Mouse (Mus musculus) granulocyte monocyte progenitor cell, adult 5-6 weeks (primary cell): ENCODE measurements at regions not wholly inside any gene's neighbourhood (a gene's known extent, or its start where the extent isn't known, plus 50 kb on each side); places are given as distances from the start of the nearest gene placed in this dataset.

ENCODE experiments used
- ATAC-seq: replicated peaks from 2 replicates; pipeline ENCODE4 v1.8.0; 2016; ENCODE audit warnings: mild to moderate bottlenecking, moderate TSS enrichment, inconsistent platforms; ENCODE audit not compliant: poor library complexity, severe bottlenecking

DNA sequence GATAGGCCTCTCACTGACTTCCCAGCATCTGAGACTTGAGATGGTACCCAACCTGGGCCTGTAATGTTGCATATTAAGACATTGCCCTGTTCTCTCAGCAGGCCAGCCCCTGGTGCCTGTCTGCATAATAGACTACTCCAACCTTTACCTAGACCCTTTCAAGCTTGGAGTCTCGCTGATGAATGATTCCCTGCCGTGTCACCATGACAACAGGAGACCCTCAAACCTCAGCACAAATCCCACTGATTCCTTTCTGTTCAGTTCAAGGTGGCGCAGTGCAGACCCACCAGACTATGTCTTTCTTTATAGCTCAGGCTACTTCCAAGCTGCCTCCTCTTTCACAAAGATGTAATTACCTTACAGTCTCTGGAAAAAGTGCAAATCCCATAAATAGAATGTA is 172.0 kb downstream of the Dcdc2c start:
- ATAC-seq = no peak

DNA sequence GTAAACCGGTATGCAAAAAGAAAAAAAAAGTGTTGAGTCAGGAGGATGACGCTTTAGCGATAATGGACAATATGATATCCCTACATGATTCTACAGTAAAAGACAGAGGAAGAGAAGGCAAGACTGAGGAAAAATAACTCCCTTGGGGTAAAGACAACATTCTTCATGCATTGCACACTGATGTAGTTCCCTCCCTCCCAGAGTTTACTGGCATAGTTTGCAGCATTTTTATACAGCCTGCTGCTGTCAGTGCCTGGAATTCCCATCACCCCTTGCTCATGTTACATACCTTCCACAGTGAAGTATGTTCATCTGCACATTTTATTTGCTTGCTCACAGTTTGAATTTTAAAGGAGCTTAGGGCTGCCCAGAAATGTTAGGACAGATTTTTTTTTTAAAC is 174.2 kb downstream of the Dcdc2c start:
- no peak for ATAC-seq

DNA sequence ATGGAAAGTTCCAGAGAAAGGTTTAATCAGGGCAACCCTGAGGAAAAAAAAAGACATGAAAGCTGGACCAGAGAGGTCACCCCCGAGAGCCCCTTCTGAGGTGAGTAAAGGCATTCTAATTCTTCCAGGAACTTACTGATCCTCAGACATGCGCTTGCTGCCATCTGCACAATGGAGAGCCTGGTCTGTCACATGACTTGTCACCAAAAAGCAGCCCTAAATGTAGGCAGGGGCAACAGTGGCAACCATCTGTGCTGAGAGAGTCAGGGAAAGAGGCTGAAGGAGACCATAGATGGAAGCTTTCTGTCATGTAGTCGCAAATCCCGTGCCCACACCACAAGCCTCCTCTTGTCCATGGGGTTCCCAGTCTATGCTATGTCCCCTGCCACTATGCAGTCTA is 174.8 kb downstream of the Dcdc2c start:
- ATAC-seq = no peak

DNA sequence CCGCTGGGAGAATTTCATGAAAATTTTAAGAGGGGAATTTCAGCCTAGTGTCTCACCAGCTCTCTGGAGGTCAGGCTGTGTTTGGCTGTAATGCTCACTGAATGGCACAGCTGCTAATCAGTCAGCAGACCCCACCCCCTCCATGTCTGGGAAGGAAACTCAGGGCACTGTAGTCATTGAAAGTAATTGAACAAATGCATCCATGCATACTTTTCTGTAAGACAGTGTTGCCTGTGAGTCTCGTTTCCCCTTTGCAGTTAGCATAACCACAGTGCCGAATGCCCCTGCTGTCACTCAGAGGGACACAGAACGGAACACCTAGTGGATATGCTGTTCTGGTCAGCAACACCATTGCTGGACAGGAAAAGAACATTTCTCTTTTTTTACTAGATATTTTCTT is 175.4 kb downstream of the Dcdc2c start:
- ATAC-seq = no peak

DNA sequence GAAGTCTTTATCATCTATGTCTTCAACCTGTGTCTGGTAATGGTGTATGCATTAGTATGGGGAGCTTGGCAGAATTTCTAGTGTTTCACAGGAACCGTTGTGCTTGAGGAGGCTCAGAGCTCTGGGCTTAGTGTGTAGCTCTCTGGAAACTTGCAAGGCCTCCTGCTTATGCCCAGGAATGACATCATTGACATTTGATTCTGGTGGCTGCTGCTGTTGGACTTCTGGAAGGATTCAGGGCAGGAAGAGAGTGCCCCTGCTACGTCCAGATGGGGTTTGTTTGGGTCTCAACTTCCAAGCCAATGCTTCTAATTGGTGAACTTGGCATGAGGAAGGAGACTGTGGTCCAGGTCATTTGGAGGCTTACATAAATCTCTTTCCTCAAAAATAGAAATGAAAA is 186.9 kb downstream of the Dcdc2c start:
- ATAC-seq = no peak

DNA sequence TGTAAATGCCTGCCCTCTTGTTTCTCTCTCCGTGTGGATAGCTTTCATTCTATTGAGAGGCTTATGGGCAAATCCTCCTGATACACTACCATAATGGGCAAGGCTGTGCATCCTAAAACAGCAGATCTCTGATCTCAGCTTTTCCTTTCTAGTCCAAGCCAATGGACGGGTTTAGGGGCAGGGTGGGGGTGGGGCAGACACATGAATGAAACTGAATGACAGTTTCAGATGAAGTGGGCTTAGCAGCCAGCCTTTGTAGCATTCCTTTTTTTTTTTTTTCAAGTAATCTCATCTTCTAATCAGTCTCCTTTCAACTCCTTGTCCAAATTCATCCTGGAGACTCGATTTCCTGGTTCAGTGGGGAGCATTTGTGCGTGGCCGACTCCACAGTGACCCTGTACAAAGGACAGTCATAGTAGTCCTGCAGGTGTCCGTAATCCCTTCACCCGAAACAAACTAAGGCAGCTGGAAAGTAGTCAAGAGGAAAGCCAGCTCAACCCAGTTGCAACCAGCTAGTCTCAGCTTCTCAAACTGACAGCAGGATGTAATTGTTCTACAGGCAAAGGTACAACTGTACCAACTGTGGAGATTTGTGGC is 193.4 kb downstream of the Dcdc2c start:
- no peak for ATAC-seq

DNA sequence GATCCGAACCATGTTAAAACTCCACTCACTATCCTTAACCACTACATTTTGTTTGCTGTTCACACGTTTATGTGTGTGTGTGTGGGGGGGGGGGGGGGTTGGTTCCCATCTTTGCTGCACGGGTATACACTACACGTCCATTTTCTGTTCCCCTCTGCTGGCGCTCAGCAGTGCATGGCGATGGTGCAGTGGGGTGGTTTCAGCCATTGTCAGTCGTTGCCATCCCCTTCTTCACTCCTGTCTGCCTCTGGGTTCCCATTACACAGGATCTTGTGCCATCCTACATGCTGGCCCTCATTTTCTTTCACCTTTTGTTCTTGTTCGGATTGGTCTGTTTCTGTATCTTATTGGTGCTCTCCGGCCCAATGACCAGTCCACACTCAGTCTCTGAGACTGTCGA is 194.4 kb downstream of the Dcdc2c start:
- no peak for ATAC-seq

DNA sequence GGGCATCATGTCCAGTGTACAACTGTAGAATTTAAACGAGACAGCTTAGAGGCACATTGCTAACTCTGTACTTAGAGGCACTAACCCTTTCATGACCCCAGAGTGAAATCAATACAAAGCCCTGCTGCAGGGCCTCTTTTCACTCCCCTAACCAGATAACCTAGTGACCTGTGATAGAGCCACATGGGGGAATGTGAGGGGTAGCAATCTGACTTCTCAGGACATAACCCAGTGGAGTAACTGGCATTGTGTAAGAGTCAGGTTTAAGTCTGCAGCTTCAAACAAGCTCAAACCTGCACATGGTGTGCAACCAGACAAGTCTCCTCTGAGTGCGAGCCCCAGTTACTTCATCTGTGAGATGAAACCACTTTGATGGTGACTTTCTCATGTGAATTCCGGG is 199.1 kb downstream of the Dcdc2c start:
- ATAC-seq = no peak

DNA sequence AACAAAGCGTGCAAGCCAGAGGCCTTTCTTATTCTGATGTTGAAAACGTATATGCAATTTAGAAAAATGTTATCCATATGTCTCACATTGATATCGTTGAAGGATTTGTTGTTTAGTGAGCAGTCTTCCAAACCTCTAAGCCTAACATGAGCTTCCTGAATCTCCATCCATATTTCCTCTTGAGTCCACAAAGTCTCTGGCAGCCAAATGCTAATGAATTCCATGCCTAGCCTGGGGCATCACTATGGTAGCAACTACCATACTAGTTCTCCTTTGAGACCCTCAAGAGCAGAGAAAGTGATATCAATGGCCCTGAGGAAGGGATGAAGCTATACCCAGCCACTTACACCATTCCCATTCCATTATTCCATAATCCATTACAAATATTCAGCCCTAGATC is 199.6 kb downstream of the Dcdc2c start:
- no peak for ATAC-seq

DNA sequence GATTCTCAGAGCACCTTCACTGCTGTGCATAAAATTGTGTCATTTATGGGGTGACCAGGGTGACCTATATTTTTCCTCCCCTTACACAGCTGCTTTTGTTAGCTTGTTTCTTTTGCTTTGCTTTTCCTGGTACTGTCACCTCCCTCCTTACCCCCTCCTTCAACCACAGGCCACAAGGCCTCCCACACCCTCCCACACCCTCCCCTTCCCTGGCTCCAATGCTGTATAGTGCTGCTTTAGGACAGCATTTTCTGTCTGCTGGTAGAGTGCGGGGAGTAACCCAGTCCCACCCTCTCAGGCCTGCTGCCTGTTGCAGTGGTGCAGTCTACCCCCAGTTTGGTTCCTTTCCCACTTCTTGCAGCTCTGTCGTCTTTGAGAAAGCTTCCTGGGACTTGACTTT is 209.5 kb downstream of the Dcdc2c start:
- ATAC-seq = no peak

DNA sequence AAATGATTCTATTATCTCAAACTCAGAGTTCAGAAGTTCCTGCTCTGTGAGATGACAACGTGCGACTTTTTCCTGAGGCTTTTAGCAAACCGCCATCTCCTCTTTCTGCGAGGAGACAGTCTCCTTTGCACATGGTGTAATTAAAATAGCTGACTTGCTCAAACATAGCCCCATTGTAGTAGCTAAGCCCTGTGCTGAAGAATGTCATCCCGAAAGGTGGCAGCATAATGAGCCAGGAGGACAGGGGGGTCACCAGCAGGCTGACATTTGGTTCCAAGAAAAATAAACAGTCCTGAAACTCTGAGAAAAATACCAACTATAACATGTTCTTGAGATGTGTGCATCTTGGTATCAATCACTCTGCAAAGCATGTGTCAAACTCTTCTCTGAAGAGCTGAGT is 219.6 kb downstream of the Dcdc2c start:
- ATAC-seq = no peak

DNA sequence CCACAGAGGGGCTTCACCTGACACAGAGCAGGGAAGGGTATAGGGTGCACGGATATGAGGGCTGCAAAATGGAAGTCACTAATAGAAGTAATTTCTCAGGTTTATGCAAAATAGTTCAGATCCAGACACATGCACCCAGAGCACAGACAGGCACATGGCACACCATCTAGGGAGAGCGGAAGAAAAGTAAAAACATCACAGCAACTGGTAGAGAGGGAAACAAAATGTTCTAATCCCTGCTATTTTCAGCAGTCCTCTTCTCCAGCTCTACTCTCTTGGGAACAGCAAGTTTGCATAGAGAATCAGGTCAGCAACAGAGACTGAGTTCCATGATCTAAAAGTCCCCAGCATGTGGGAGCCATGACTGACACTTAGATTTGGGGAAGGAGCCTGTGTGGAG is 220.4 kb downstream of the Dcdc2c start:
- ATAC-seq = no peak

DNA sequence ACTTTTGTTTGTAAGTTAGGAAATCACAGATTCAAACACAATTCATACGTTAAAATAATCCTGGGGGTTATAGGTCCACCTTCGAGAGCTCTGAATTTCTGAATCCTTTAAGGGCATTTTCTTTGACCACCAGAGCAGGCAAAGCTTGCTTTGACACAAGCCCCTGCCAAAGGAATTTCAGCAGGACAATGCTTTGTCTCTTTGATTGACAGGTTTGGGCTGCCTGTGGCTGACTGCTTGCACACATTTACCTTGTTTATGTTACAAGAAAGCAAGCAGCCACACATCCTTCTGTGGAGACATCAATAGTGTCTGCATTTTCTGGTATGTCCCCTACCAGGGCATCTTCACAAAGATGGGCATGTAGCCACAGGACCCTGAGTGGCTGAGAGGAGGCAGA is 228.5 kb downstream of the Dcdc2c start:
- ATAC-seq = no peak

DNA sequence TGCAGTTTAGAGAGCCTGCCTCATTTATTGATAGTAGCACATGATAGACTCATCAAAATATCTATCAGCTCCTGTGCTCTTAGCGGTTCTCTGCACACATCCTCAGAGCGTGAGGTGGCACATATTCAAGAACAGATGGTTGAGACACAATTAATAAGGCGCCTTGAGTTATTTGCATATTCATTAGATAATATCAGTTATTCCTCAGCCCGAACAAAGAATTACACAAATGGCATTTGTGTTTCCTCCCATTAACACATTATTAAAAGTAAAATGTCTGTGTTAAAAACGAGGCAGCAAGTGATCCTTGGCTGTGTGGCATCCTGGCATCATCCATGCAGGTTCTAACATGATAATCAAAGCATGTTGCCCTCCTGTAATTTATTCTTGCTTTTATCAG is 243.0 kb downstream of the Dcdc2c start:
- no peak for ATAC-seq

DNA sequence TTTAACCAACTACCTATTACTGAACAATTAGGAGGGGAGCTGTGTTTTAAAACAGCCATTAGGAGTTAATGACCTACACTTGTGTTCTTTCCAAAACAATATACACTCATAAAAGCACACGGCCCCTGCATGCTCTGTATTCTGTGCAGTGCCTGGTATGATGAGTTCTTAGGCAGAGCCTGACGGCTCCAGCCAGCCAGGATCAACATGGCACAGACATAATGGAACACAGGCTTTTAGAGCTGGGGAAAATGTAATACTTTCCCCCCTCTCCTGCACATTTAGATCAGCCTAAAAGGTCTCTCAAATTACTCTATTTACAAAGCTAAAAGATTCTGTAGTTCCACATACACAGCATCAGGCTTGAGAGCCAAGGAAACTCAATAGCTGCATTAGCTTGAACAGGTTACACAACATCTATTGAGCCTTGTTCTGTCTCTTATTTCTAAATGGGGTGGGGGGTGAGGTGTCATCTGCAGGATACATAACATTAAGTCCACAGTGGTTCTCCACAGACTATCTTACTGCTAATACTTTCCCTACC is 250.1 kb downstream of the Dcdc2c start:
- ATAC-seq = no peak

DNA sequence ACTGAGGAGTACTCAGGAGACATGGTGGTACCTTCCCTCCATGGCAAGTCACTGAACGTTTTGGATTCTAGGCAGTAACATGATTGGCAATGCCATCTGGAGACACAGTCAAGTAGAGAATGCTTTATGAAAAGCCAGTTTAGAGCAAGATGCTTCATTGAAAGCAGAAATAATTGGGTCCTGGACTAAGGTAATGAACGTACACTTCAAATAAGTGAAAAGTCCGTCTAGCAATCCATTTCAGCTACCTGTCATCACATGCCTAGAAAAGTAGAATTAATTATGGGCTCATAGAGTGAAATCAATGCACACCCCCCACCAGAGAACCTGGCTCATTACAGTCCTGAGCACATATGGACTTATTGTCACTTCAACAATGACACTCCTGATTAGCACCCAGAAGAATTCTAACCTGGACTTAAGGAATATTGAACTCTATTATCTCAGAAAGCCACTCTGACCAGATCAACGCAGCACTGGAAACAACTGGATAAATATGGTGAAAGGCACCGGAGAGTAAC is 263.8 kb downstream of the Dcdc2c start:
- no peak for ATAC-seq

DNA sequence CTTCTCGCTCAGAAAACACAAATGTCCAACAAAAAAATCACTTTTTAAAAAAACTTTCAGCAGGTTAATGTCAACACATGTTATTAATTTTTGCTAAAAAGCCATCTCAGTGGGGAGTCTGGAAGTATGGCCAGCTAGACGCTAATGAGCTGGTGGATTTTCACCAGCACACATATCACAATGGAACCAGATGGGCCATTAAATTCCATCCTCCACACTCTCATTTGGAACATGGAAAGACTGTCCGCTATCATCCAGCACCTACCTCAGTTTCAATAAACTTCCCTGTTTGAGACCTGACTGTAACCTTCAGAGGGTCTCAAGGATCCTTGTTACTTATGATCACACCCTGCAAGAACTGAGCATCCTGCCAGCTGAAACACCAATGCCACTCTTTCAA is 296.7 kb downstream of the Dcdc2c start:
- no peak for ATAC-seq

DNA sequence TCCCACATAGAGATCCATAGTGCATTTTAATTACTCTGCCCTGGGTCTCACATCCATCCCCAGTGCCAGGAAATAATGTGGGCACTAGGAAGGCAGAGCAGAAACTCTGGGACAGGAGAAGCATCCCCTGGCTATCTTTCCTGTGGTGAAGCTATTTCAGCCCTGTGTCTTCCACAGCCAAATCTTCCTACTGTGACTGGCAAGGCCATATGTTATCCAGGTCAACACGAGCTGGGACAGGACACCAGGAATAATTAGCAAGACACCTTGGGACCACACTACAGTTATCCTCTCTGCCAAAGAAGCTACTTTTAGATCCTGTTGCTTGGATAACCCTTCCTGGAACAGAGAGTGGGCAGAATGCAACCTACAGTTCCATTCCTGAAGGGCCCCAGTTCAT is 301.7 kb downstream of the Dcdc2c start:
- no peak for ATAC-seq

DNA sequence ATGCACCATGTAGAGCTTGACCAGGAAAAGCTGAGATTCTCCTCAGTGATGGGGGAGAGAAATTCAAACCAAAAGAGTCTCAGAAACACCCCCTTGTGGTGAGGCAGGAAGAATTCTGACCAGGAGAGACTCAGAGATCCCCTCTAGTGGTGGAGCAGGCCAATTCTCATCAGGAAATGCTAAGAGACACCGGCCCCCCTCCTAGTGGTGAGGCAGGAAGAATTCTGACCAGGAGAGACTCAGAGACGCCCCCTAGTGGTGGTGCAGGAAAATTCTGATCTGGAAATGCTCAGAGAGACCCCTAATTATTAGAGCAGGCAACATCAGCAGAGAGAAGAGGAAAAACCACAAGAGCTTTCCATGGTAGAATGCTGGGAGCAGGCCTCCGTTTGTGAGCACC is 303.4 kb downstream of the Dcdc2c start:
- ATAC-seq = no peak

DNA sequence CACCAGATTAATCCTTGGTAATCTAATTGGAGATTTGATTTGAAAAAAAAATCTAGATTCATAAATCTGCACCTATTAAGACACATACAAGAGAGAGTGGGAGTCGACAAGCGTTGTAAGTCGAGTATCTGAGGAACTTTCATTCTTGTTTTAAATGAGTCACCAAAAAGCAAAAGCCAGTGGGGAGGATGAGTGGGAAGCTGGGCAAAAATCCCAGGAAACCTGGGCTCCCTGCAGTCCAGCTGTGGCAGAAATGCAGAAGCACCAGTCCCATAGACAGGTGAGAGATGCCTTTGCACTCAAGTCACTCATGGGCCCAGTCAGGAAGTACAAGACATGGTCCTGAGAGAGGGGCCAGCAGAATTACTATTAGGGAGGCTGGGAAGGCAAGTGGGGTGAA is 303.9 kb downstream of the Dcdc2c start:
- no peak for ATAC-seq

DNA sequence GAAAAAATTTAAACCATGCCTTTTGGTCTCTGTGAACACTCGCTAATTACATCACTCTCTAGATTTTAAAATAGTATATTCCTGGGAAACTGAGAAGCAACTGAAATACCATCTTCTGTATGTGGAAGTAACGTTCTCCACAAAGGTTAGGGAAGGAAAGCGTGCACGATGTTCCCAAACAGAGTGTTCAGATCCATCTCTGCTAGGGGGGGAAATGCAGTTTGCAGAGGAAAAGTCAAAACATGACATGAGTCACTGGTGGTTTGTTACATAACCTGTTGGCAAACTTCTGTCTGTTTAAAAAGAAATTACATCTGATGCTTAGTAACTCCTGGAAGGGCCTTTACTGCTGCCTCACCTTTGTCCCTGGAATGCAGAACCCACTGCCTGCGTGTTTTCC is 314.2 kb downstream of the Dcdc2c start:
- no peak for ATAC-seq

DNA sequence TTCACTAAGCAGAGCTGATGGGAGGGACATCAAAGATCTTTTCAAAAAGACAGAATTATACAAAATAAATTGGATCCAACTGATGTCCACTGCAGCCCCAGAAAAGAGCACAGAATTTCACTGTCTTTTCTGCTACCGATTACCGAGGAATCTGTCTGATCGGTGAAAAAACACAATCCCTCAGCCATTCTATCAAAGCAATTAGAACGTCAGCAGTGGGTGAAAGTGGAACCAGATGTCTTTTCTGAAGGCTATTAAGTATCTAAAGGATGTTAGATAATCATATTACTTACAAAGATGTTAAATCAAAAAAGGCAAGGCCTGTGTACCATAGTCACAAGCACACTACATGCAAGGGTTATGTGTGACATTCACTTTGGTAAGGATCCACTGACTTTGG is 315.2 kb downstream of the Dcdc2c start:
- no peak for ATAC-seq

DNA sequence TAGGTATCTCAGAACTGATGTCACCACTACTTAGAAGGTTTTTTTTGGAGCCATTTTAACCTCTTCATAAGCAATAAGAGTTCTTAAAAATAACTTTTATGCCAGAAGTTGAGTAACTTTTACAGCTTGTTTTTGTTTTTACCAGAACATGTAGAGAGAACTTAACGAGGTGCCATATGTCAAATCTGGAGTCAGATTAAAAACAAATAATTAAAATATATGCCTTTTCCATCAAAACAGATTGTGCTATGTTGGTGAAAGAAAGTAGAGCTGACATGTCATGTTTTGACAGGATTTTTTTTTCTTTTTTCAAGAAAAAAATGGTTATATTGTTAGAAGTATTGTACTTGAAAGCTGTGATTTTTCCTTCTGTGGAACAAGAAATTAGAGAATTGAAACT is 349.4 kb downstream of the Dcdc2c start:
- no peak for ATAC-seq
